Comparison of ENCODE assay signal across 24 mouse cellular contexts in genomic region chr15:8783036-8783435, GRCm38 (mm10).
A peak's percentile ranks its signal among the peaks of the same experiment; 100 is the strongest.
DNase-seq lines count a peak whose midpoint lies in the region; ATAC-seq and TF ChIP-seq lines count a peak whose summit lies in the region.
"Had no signal": no experiment of that assay in that cellular context is flagged by ENCODE, and none has a peak within 500 bp of the region (broad histone marks: within the 10 kb centered on the region; RNA-seq: fewer than 3 reads in every experiment).

No protein-coding gene starts in this region.

- TF ChIP-seq POLR2A in CH12.LX (IDR thresholded peaks at IDR 0.05; ENCODE audit: low read depth, low read length): no peak

- no peak for DNase-seq in forebrain, postnatal 0 days
- DNase-seq in A20 (ENCODE audit: low read depth, low spot score) (peak; percentile 49), CH12.LX (ENCODE audit: extremely low read depth) (peak; percentile 68)
- no peak for DNase-seq in right cerebral cortex, adult 18-20 months
- DNase-seq: adrenal gland, postnatal 10 days; adrenal gland, postnatal 36 days; cerebellum, adult 11 months; cerebellum, adult 9-11 months; gastrocnemius, adult 2 months; gastrocnemius, postnatal 14 days; heart, adult 11 months; kidney, adult 2 months had no signal

- TF ChIP-seq RAD21 in CH12.LX (IDR thresholded peaks at IDR 0.05; ENCODE audit: low read depth, low read length): no peak

- H3K9me3 ChIP-seq in forebrain, embryonic 13.5 days (replicated peaks): no peaks in the 10 kb centered on the region
- no peaks in the 10 kb centered on the region for H3K9me3 ChIP-seq in forebrain, postnatal 0 days (ENCODE audit: low read length)
- no peaks in the 10 kb centered on the region for H3K9me3 ChIP-seq in CH12.LX (replicated peaks; ENCODE audit: low read length)
- no peaks in the 10 kb centered on the region for H3K9me3 ChIP-seq in forebrain, embryonic 15.5 days
- H3K9me3 ChIP-seq: embryonic facial prominence, embryonic 12.5 days; embryonic facial prominence, embryonic 15.5 days; G1E; hindbrain, embryonic 13.5 days had no signal

- no peak overlapping the region for H3K9ac ChIP-seq in forebrain, embryonic 13.5 days
- H3K9ac ChIP-seq in forebrain, postnatal 0 days: no peak overlapping the region
- no peak overlapping the region for H3K9ac ChIP-seq in CH12.LX (ENCODE audit: insufficient read depth, low read depth)
- H3K9ac ChIP-seq in forebrain, embryonic 15.5 days (replicated peaks): no peak overlapping the region
- H3K9ac ChIP-seq: embryonic facial prominence, embryonic 12.5 days; embryonic facial prominence, embryonic 15.5 days; hindbrain, embryonic 13.5 days had no signal

- peaks cover 48% of the 10 kb centered on the region for H3K4me1 ChIP-seq in forebrain, embryonic 13.5 days
- H3K4me1 ChIP-seq in forebrain, postnatal 0 days (ENCODE audit: insufficient read depth): no peaks in the 10 kb centered on the region
- peaks cover 6 to 13% of the 10 kb centered on the region in 2 experiments; a peak in 2 of 4 replicates for H3K4me1 ChIP-seq in CH12.LX (ENCODE audit: control insufficient read depth in 1 of 2, insufficient read depth in 2 of 2)
- peaks cover 26% of the 10 kb centered on the region for H3K4me1 ChIP-seq in forebrain, embryonic 15.5 days

- H3K4me3 ChIP-seq in forebrain, embryonic 13.5 days: no peak overlapping the region
- no peak overlapping the region for H3K4me3 ChIP-seq in forebrain, postnatal 0 days (ENCODE audit: low read depth, low read length)
- H3K4me3 ChIP-seq in CH12.LX (replicated peaks in 1 of 3; ENCODE audit: low read depth in 2 of 3, low read length in 2 of 3, poor library complexity in 1 of 3): no peak overlapping the region
- H3K4me3 ChIP-seq in forebrain, embryonic 15.5 days: no peak overlapping the region
- H3K4me3 ChIP-seq: embryonic facial prominence, embryonic 12.5 days; embryonic facial prominence, embryonic 15.5 days; erythroblast, embryonic 14.5 days; gastrocnemius, adult 2 months; hindbrain, embryonic 13.5 days had no signal

- no peak for TF ChIP-seq CTCF in forebrain, postnatal 0 days (IDR thresholded peaks at IDR 0.05; ENCODE audit: low read depth)
- TF ChIP-seq CTCF in CH12.LX (conservative IDR thresholded peaks at IDR 0.05 in 1 of 2, IDR thresholded peaks at IDR 0.05 in 1 of 2; ENCODE audit: low read depth in 2 of 2, low read length in 2 of 2): no peak

- H3K27ac ChIP-seq in forebrain, embryonic 13.5 days: peak overlapping the region; percentile 8; the same call in 1 of the 2 replicates
- no peak overlapping the region for H3K27ac ChIP-seq in forebrain, postnatal 0 days (ENCODE audit: low read depth, low read length)
- H3K27ac ChIP-seq in CH12.LX (ENCODE audit: insufficient read depth, low read depth): no peak overlapping the region
- peak overlapping the region; percentile 34; the same call in 1 of the 2 replicates for H3K27ac ChIP-seq in forebrain, embryonic 15.5 days (replicated peaks)
- H3K27ac ChIP-seq: embryonic facial prominence, embryonic 12.5 days; embryonic facial prominence, embryonic 15.5 days; gastrocnemius, adult 2 months had no signal

- in situ Hi-C loops in CH12.LX (cut with MboI; ENCODE audit: low pct_ligation_motif_present, low pct_unique_long_range_greater_than_20kb, low sequenced_read_pairs): no loop called here

- 38% methylated on average over 1 of the region's 1 CpGs for WGBS in forebrain, embryonic 13.5 days
- 22% methylated on average over 1 of the region's 1 CpGs for WGBS in forebrain, postnatal 0 days
- 29% methylated on average over 1 of the region's 1 CpGs for WGBS in forebrain, embryonic 15.5 days

- no peaks in the 10 kb centered on the region for H3K27me3 ChIP-seq in forebrain, embryonic 13.5 days
- no peaks in the 10 kb centered on the region for H3K27me3 ChIP-seq in forebrain, postnatal 0 days (ENCODE audit: insufficient read depth, low read length)
- H3K27me3 ChIP-seq in CH12.LX (replicated peaks): no peaks in the 10 kb centered on the region
- H3K27me3 ChIP-seq in forebrain, embryonic 15.5 days: no peaks in the 10 kb centered on the region
- H3K27me3 ChIP-seq: embryonic facial prominence, embryonic 12.5 days; embryonic facial prominence, embryonic 15.5 days; hindbrain, embryonic 13.5 days; Patski had no signal

- TF ChIP-seq EP300 in CH12.LX (IDR thresholded peaks at IDR 0.05; ENCODE audit: low read length): peak; percentile 71; the same call in 1 of the 2 replicates

- no peaks in the 10 kb centered on the region for H3K79me2 ChIP-seq in CH12.LX (replicated peaks; ENCODE audit: control insufficient read depth, extremely low read depth, insufficient read depth, poor library complexity, severe bottlenecking)

- H3K36me3 ChIP-seq in forebrain, embryonic 13.5 days (ENCODE audit: poor library complexity, severe bottlenecking): no peaks in the 10 kb centered on the region
- H3K36me3 ChIP-seq in forebrain, postnatal 0 days (ENCODE audit: insufficient read depth): no peaks in the 10 kb centered on the region
- H3K36me3 ChIP-seq in CH12.LX (replicated peaks in 1 of 2; ENCODE audit: control insufficient read depth in 1 of 2, insufficient read depth in 1 of 2, low read length in 1 of 2): no peaks in the 10 kb centered on the region
- H3K36me3 ChIP-seq in forebrain, embryonic 15.5 days: no peaks in the 10 kb centered on the region
- H3K36me3 ChIP-seq: embryonic facial prominence, embryonic 12.5 days; embryonic facial prominence, embryonic 15.5 days; G1E; hindbrain, embryonic 13.5 days had no signal

- ATAC-seq in forebrain, embryonic 13.5 days: no peak
- ATAC-seq in forebrain, postnatal 0 days: no peak
- ATAC-seq in forebrain, embryonic 15.5 days (replicated peaks): no peak
- ATAC-seq: hindbrain, postnatal 0 days; inflammation-experienced regulatory T-cells, adult 6 months; intestine, embryonic 16.5 days; Patski had no signal

- dilution Hi-C loops in CH12.LX (cut with MboI; ENCODE audit: extremely low pct_ligation_motif_present, extremely low pct_unique_long_range_greater_than_20kb, low sequenced_read_pairs): no loop called here

- H3K4me2 ChIP-seq in forebrain, embryonic 13.5 days: no peak overlapping the region
- no peak overlapping the region for H3K4me2 ChIP-seq in forebrain, postnatal 0 days (ENCODE audit: low read depth)
- no peak overlapping the region for H3K4me2 ChIP-seq in CH12.LX (ENCODE audit: insufficient read depth, low read depth, poor library complexity, severe bottlenecking)
- no peak overlapping the region for H3K4me2 ChIP-seq in forebrain, embryonic 15.5 days (replicated peaks)
- H3K4me2 ChIP-seq: embryonic facial prominence, embryonic 12.5 days; embryonic facial prominence, embryonic 15.5 days; heart, embryonic 11.5 days; hindbrain, embryonic 13.5 days had no signal

TF ChIP-seq in CH12.LX, 34 proteins besides CTCF, POLR2A, EP300 and RAD21:
- TF ChIP-seq MAFK (IDR thresholded peaks at IDR 0.05; ENCODE audit: insufficient replicate concordance, low read length): no peak
- no peak for TF ChIP-seq UBTF (IDR thresholded peaks at IDR 0.05; ENCODE audit: low read depth, low read length)
- TF ChIP-seq TBP (conservative IDR thresholded peaks at IDR 0.05; ENCODE audit: low read depth, low read length): no peak
- TF ChIP-seq RCOR1 (conservative IDR thresholded peaks at IDR 0.05; ENCODE audit: low read depth, low read length): no peak
- no peak for TF ChIP-seq USF2 (conservative IDR thresholded peaks at IDR 0.05; ENCODE audit: low read depth, low read length)
- TF ChIP-seq POLR2AphosphoS2 (IDR thresholded peaks at IDR 0.05; ENCODE audit: low read depth, low read length): no peak
- TF ChIP-seq IRF4 (IDR thresholded peaks at IDR 0.05; ENCODE audit: low read depth, low read length): no peak
- TF ChIP-seq BHLHE40 (IDR thresholded peaks at IDR 0.05; ENCODE audit: low read depth, low read length): no peak
- no peak for TF ChIP-seq E2F4 (IDR thresholded peaks at IDR 0.05; ENCODE audit: insufficient replicate concordance, low read depth, low read length)

Comparison
In these comparisons a context has a peak if more than half of its experiments do, and no peak if none do; other contexts are left out.
1. H3K27ac ChIP-seq: peak in forebrain, embryonic 13.5 days (single experiment) and forebrain, embryonic 15.5 days (single experiment); none in forebrain, postnatal 0 days (single experiment) and CH12.LX (single experiment).
2. DNase-seq: peak in A20 (single experiment) and CH12.LX (single experiment); none in forebrain, postnatal 0 days (single experiment) and right cerebral cortex, adult 18-20 months (single experiment).